Mouse (Mus musculus): Measurements from ENCODE around the gene Ppp1r11. TPM values are rescaled to one million over a fixed set of nuclear protein-coding genes. Genes with fewer than 3 reads are reported as not detected.

The Ppp1r11 gene
- total RNA-seq, 2 experiments from 2014 or later = 58.5 to 61.1 TPM

DNA sequence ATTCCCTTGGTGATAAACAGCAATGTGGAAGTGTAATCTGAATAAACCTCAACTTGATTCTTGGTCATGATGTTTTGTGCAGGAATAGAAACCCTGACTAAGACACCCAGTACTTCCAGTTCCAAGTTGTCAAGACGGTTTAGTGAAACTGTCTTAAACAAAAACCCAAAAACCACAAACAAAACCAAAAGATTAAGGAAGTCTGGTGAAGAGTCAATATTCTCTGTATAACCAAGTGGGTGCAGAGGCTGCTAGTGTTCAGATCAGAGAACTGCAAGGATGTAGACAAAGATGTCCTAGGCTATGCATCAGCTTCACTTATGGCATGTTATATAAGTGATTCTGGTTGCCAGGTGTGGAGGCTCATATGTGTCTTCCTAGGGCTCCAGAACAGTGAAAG lies 15.3 kb upstream of the Ppp1r11 start:
- ATAC-seq (ENCODE audit: poor library complexity, severe bottlenecking) = peak; percentile 61

DNA sequence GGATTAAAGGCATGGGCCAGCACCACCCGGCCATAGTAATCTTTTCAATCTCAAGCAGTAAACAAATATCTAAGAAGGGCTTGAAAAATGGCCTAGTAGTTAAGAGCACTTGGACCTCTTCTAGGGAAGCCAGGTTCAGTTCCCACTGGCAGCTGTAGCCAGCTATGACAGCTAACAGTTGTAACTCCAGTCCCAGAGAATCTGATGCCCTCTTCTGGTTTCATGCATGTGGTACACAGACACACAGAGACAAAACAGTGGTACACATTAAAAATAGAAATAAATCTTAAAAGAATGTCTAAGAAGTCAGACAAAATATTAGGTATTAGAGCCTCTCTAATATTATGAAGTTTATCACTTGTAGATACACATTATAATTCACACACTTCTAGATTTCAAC lies 9.6 kb upstream of the Ppp1r11 start:
- no peak for ATAC-seq (ENCODE audit: poor library complexity, severe bottlenecking)

DNA sequence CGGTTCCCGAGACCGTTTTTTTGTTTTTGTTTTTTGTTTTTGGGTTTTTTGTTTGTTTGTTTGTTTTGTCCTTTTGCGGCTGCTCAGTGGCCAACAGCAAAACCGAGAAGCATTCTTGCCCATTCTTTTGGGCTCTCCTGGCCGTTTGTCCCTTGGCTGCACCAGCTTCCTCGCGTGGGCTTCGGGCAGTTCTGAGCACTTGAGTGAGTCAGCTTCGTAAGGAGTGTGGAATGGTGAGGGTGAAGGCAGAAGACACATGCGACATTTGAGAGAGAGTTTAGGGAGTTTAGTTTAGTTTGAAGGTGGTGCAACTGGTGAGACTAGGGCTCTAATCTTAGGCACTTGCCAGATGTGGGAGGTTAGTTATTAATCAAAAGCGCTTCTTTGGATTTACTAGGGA lies 7.3 kb upstream of the Ppp1r11 start:
- ATAC-seq (ENCODE audit: poor library complexity, severe bottlenecking) = peak; percentile 18; the same call in 1 of the 2 replicates

DNA sequence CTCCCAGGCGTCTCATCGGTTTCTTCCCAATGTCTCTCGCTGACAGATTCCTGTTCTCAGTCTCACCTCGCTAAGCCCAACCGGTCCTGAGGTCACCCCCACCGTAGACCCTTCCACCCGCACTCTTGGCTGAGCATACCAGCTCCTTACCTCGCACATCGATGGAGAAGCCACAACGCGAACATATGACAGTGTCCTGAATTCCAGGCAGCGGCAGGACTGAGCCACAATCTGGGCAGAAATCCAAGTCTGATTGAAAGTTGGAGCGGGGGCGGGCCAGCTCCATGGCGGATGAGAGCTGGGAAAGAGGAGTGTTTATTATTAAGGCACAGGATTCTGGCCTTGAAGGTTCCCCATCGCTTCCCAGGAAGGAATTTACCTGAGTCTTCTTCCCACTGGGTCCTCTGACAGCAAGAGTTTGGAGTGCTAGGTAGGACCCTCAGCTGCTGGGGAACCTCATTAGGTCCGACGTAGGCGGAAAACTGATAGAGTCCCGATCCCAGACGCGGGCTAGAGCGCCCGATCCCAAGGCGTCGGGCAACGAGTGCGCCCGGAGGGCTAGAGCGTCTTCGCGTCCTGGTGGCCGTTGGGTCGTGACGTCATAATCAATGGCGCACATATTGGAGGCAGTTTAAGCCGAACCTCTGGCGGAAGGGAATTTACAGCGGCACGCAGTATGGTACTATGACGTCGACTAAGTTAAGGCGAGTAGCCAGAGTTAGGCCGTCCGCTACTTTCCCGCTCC lies 6.6 kb upstream of the Ppp1r11 start, which contains the start of the genes Znrd1 and Znrd1as:
Gene Znrd1 (minus strand): TSS at position 561 of the 745 bp plus-strand sequence.
Gene Znrd1as (plus strand): TSS at position 594 of the 745 bp plus-strand sequence.
- ATAC-seq (ENCODE audit: poor library complexity, severe bottlenecking) = peak; percentile 99

DNA sequence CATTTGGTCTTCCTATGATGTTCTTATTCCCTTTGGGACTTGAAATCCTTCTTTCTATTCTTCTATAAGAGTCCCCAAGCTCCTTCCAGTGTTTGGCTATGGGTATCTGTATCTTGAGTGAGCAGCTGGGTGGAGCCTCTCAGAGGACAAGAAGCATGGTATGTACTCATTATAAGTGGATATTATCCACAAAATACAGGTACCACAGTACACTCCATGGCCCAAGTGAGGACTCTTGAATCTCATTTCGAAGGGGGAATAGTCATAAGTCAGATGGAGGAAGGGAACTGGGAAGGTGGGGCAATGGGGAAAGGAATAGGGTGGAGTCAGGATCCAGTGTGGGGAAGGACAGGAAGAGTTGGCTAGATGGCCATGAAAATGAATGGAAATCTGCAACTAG lies 1.5 kb upstream of the Ppp1r11 start:
- ATAC-seq (ENCODE audit: poor library complexity, severe bottlenecking) = no peak

DNA sequence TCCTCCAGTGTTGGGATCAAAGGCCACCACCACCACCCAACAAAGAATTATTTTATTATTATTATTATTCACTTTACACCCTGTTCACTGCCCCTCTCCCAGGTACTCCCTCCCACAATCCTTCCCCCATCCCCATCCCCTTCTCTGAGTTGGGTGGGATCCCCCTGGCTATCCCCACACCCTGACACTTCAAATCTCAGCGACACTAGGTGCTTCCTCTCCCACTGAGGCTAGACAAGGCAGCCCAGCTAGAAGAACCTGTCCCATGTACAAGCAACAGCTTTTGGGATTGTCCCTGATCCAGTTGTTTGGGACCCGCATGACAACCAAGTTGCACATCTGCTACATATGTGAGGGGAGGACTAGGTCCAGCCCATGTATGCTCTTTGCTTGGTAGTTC lies 1.1 kb upstream of the Ppp1r11 start:
- no peak for ATAC-seq (ENCODE audit: poor library complexity, severe bottlenecking)

GRCm38 (mm10) chr17:36949265-36949664 lies 2.3 kb downstream of the Ppp1r11 start:
- ATAC-seq (ENCODE audit: poor library complexity, severe bottlenecking) = no peak

DNA sequence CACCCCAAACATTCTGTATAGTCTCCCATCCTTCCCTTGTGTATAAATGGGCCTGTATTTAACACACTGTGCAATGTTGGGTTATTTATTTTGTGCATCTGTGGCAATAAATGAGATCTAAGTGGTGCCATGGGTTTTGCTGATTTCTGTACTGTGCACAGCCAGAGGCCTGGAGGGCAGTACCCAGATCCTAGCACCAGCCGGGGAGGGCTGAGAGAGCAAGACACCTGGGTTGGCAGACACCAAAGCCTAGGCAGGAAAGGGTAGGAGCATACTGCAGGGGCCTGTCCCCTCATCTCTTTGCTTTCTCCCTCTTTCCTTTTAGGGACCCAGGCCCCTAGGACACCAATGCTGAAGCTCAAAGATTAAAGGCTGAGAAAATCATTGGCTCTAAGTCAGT lies 3.3 kb downstream of the Ppp1r11 start:
- no peak for ATAC-seq (ENCODE audit: poor library complexity, severe bottlenecking)

DNA sequence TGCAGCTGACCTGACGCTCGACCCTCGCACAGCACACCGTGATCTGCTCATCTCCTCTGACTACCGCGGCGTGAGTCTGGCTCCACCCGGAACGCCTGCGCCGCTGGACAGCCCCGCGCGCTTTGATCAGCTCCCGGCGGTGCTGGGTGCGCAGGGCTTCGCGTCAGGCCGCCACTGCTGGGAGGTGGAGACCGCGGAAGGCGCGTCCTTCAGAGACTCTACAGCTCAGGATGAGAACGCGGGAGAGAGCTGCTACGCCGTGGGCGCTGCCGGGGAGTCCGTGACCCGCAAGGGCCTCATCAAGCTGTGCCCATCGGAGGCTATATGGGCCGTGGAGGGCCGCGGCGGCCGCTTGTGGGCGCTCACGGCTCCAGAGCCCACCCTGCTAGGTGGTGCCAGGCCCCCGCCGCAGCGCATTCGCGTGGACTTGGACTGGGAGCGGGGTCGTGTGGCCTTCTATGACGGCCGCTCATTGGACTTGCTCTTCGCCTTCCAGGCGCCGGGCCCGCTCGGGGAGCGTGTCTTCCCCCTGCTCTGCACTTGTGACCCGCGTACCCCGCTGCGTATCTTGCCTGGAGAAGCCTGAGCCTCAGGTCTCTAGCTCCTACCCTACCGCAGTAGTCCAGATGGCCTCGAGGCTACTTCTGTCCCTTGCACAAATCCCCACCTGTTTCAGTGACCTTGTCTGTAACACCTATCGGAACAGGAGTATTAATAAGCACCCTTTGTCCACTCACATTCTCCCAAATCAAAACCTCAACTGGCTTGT lies 4.3 kb downstream of the Ppp1r11 start:
- no peak for ATAC-seq (ENCODE audit: poor library complexity, severe bottlenecking)

GRCm38 (mm10) chr17:36944121-36944775 lies 7.3 kb downstream of the Ppp1r11 start:
- ATAC-seq (ENCODE audit: poor library complexity, severe bottlenecking) = no peak

DNA sequence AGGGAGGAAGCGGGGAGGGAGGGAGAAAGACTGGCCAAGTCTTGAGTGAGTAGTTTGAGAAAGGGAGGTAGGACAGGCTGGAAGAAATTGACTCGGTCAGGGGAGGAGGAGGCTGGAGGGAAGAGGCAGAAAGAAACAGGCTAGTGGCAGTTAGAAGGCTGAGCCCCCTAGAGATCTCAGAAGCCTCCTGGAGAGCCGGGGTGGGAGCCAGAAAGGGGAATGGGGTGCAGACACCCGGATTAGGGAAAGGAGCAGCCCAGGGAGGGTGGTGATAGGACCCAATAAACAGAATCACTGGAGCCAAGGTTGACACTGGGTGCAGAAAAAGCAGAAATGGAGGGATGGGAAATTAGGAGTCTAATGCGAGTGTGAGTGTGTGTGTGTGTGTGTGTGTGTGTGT lies 7.8 kb downstream of the Ppp1r11 start:
- ATAC-seq (ENCODE audit: poor library complexity, severe bottlenecking) = no peak

GRCm38 (mm10) chr17:36942791-36943471 lies 8.6 kb downstream of the Ppp1r11 start, which contains the start of gene Rnf39:
TSS of gene Rnf39 (plus strand) at chr17:36942918.
- ATAC-seq (ENCODE audit: poor library complexity, severe bottlenecking) = peak; percentile 35

DNA sequence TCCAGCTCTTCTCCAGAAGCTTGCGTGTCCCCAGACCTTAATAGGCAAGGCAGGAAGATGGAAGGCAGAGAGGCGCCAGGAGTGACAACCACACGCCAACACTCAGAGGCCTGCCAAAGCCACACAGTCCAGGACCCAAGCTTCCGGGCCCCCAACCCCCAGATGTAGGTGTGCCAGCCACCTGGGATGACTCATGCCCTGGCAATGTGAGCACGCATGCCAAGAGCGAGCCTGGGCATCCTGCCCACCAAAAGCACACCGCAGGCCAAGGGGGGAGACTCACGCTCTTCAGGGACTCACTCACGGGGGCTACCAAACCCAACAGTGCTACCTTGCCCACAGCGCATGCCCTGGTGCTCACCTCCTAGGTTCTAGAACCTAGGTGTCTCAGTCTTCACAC lies 9.2 kb downstream of the Ppp1r11 start:
- peak; percentile 36 for ATAC-seq (ENCODE audit: poor library complexity, severe bottlenecking)

- no peak for ATAC-seq (ENCODE audit: poor library complexity, severe bottlenecking)
Measured at GRCm38 (mm10) chr17:36938056-36938455, 13.5 kb downstream of the Ppp1r11 start.

- no peak for ATAC-seq (ENCODE audit: poor library complexity, severe bottlenecking)
Measured at GRCm38 (mm10) chr17:36931806-36932205, 19.7 kb downstream of the Ppp1r11 start.

GRCm38 (mm10) chr17:36931130-36931529 lies 20.4 kb downstream of the Ppp1r11 start:
- ATAC-seq (ENCODE audit: poor library complexity, severe bottlenecking) = no peak

GRCm38 (mm10) chr17:36930233-36930632 lies 21.3 kb downstream of the Ppp1r11 start:
- no peak for ATAC-seq (ENCODE audit: poor library complexity, severe bottlenecking)

DNA sequence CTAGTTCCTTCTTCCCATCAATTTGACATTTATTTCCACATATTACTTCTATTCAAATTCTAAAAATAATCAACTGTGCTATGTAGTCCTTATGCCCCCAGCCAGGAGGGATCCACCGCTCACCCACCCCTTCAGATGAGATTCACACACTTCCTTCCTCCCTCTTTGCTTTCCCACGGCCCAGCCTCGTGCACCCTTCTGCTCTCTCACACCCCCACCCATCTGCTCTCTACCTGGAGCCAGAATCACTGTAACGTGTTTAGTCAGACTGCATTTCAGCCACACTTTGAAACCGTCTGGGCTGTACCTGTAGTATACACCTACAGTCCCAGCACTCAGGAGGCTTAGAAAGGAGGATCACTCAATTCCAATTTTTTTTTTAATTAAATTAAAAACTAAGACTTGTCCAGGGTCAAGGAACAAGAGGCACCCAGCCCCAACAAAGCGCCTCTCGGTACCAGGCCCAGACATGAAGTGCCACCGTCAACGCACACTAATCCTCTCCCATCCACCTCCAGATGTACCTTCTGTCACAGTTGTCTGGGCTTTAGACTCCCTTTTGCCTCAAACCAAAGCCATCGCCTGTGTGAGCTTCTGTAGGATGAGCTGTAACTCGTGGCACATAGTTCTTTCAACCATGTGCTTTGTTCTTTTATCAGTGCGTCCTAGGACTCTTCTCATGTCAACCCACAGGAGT lies 22.2 kb downstream of the Ppp1r11 start:
- no peak for ATAC-seq (ENCODE audit: poor library complexity, severe bottlenecking)

GRCm38 (mm10) chr17:36927496-36928120 lies 23.9 kb downstream of the Ppp1r11 start:
- ATAC-seq (ENCODE audit: poor library complexity, severe bottlenecking) = no peak

GRCm38 (mm10) chr17:36923491-36923890 lies 28.1 kb downstream of the Ppp1r11 start:
- no peak for ATAC-seq (ENCODE audit: poor library complexity, severe bottlenecking)

All from megakaryocyte, adult 5-6 weeks (primary cell).